Mouse (Mus musculus): ENCODE data around the gene Nfkbiz.
"Not testable (repeated sequence)": the region's sequence is repeated elsewhere in the genome, so short reads cannot be mapped to it uniquely, and the experiment has no call there.

The Nfkbiz gene

DNA sequence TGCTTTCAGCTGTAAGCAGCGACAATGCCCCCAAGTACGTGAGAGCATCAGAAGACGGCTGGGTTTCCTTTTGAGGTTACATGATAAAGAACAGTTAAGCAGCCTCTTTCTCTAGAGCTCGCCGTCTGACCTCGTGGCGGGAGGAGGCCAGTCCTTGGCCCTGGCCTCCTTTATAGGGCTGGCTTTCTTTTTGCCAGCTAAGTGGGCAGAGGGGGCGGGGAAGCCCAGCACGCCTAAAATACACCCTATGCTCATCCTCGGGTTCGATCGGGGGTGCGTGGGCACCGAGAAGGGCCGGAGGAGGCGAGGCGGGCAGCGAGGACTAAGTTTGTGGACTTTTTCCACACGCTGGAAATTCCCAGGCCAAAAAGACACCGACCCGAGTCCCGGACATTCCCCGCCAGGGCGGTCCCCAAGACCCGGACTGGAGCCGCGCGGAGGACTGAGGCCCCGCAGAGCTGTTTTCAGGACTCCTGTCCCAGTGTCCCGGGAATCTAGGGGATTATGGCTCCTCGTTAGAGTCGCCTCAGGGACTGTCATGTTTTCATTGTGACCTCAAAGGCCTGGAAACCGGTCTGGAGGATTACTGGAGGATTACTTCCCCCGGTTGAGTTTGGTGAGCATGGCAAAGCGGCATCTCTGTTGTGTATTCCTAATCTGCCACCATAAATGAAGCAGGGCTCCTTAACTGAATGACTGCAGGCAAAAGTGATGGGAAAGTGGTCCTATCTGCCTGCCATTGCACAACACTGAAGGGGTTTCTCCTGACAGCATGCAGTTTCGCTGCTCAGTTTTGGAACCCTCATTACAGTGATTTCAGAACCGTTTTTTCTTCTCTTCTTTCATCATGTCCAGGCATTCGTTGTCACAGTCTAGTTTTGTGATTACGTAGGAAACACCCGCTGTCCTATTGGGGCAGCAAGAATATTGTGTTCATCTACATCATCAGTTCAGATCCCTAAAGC, at the start of gene Nfkbiz:
TSS of gene Nfkbiz (minus strand) at position 390 of the 965 bp plus-strand sequence.
- DNase-seq, result peak; percentile 92

DNA sequence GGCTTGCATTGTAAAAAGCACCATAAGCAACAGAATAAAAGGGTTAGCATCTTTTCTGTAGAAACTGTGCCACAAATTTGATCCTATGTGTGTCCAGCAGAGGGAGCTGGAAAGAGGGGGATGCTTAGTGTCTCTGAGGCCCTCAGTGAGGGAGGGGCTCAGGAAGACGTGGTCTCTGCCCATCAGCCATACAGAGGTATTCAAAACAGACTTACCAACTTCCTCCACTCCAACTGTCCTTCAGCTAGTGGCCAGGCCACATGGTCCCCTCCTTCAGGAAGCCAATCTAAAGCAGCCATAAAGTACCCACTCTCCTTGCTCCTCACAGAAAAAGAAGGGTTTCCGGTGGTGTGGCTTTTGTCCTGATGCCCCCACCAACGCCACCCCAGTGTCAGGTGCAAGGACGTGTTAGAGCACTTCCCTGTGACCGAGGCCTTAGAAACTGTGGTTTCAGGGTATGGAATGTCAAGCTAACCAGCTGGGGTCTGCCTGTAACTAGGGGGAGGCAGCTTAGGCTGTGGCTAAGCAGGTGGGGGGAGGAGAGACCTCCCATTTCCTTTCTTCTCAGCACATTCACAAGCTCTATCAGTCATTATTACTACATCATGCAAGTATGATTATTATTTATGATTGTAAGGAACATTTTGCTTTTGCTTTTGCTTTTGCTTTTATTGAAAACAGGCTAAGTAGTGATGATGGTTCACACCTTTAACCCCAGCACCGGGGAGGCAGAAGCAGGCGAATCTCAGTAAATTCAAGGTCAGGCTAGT, 49.3 kb upstream of the Nfkbiz start:
- DNase-seq, result no peak

DNA sequence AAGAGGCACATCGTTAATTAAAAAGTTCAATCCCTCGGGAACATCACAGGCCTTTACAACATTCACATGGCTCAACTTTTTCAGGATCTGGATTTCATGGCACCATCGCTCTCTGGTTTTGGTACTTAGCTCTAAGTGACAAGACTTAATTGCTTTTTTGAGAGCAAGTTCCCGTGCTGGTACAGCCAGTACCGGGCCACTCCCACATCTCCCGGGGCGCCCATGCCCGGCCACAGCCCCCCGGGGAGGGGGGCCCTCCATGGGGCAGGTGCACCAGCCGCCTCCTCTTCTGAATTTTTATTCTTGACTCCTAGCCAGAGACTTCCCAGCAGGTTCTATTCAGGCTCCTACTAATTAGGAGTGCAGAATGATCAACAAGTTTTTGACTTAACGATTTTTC, 45.5 kb upstream of the Nfkbiz start:
- no peak for DNase-seq

DNA sequence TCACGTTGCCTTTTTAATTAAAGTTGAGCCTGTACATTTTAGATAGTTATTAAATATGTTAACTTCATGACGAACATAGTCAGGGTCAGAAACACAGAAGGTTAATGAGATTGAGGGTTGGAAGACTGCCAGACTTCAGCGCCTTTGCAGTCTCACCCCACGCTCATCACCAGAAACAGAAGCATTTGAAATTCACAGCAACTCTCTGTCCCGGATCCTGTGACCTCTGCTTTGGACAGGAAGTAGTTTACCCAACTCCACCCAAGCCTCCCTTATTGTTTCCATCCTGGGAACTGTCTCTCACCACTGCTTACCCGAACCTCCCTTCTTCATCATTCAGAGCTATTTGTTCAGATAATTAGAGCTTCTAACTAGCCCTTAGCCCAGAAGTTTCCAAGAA, 37.3 kb upstream of the Nfkbiz start:
- DNase-seq, result peak; percentile 9

DNA sequence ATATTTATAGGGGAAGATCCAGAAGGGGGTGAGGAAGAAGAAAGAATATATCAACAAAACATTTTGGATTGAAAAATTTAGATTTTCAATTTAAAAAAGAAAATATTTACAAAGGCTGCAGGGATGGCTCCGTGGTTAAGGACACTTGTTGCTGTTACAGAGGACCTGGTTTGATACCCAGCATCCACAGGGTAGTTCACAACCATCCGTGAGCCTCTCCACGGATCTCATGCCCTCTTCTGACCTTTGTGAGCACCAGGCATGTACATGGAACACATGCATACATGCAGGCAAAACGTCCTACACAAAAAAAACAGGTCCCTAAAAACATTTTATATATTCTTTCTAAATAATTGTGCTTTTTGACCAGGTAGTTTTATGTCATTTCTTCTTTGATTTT, 25.1 kb upstream of the Nfkbiz start:
- DNase-seq, result no peak

DNA sequence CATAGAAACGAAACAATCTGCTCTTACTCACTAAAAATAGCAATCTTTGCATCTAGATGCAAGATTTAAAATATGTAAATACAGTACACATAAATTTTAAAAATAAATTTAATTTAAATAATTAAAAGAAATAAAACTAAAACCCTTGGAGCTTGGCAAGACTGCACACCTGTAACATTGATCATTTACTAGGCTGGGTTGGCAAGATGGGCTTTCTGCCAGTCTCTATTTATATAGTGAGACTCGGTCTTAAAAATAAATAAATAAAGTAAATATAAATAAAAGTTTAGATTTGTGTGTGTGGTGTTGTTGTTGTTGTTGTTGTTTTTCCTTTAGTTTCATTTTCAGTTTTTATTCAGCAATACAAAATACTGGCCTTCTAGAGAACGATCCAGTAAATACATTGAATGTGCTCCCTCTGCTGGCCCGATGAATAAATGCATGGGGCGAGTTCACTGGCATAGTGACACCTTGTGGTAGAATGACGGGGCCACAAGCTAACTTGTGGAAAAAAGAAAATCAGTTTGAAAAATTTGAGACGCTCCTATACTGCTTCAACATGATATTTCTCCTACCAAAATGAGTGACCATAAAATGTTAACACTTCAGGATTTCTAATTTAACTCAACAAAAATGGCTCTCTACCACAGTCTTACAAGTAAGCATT, 24.6 kb upstream of the Nfkbiz start:
- DNase-seq, result peak; percentile 78

DNA sequence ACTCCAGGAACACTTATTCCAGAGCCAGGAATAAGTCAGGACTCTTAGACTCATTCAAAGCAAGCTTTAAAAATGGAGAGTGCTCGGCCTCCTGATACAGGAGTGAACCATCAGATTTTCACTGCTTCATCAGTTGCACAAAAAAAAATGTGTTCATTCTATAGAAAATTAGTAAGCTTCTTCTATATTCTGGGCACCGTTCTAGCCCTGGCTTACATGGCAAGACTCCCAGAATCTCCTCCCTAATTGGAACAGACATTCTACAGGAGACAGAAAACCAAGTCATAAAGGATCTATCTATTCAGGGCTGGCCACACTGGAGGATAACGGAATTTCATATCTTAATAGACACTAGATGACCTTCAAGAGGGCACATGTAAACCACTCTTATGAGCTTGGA, 22.4 kb upstream of the Nfkbiz start:
- DNase-seq, result no peak

DNA sequence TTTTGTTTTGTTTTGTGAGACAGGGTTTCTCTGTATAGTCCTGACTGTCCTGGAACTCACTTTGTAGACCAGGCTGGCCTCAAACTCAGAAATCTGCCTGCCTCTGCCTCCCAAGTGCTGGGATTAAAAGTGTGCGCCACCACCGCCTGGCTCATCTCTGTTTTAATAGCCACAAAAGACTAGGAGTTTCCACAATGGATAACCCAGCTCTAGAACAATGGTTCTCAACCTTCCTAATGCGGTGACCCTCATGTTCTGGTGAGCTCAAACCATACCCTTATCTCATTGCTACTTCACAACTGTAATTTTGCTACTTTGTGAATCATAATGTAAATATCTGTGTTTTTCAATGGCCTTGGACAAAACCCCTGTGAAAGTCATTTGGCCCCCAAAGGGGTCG, 20.7 kb upstream of the Nfkbiz start:
- DNase-seq, result not testable (repeated sequence)

DNA sequence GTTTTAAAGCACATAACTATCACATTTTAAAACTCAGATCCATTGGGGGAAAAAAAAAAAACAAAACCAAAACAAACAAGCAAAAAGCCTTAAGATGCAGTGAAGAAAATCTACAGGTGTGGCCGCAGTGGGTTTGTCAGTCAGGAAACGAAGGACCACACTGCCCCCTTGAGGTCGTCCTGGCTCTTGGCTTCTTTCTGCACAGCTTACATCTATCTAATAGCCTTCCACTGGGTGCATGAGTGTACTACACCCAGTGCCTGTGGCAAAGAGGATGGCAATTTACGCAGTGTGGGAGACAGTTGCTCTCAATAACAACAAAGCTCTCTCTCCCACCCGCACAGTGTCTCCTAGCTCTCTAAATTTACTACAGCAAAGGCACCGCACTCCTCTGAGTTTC, 19.8 kb upstream of the Nfkbiz start:
- DNase-seq, result peak; percentile 68

DNA sequence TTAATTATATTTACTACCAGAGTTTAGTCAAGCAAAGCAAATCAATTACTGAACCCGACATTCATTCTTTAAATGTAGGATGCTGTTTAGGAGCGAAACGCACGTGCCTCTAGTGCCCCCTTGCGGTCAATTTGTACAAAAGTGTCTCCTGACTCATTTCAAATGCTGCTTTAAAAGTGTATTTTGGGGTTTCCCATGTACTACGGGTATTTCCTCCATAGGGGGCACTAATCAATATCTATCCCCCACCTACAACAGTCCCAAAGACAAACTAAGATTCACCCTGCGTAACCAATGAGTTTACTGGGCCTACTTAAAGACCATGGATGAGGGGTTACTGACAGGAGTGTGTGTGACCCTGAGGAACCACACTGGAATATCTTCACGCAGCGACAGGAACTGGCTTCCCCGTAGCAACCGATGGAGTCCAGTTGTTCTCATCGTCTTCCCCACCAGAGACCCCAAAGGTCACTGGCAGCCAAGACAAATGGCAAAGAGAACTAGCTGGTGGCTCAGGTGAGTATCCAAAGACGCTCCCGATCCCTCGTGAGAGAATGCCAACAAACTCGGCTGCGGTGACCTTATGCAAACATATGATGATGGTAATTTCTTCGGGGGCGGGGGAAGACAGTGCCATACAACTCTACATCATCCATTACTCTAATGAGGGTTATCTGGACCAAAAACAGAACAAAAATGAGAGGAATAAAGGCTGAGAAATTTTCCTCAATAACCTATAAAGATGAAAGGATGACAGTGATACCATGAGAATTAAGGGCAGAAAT, 14.4 kb upstream of the Nfkbiz start:
- DNase-seq, result peak; percentile 79

DNA sequence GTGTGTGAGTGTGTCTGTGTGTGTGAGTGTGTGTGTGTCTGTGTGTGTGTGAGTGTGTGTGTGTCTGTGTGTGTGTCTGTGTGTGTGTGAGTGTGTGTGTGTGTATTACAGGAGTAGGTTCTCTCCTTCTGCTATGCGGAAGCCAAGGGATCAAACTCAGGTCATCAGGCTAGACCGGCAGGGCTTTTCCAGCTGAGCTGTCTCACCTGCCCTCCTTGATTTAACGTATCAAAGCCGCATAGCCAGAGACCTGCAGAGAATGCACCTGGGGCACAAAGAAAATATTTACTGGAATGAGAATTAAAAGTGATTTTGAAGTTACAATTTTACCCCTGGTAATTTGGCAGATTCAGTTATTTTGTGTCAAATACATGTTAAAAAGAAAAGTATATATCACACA, 13.8 kb upstream of the Nfkbiz start:
- DNase-seq, result no peak

DNA sequence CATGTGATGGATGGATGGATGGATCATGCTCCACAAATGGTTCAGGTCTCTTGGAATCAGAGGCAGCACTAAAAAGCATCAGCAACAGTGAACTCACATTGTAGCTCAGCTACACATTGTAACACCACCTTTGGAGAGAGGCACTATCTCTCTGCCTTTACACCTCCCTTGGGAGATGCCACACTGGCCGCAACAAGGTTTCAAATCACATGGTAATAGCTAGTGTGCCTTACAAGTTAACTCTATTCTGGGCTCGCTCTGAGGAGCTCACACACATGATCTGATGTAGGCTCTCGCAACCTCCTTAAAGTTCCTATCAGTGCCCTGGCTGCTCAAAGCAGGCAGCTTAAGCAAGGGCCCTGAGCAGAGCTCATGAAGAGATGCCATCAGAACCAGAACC, 11.8 kb upstream of the Nfkbiz start:
- no peak for DNase-seq

DNA sequence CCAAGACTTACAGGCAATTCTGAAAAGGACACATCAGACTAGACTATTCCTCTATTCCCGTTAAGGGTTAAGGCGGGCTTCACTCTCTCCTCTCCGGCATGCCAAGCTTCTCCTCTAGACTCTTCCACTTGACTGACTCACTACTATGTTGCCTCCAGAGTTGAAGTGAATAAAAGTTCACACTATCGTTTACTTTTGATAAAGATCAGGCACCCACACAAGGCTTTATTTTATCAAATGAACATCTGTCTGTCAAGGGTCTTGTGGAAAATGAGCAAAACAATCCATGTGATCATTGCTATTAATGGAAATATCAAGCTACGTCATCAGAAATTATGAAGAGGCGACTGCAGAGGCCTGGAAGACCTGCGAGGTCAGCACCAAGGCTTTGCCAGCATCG, 9.0 kb upstream of the Nfkbiz start:
- DNase-seq, result no peak

DNA sequence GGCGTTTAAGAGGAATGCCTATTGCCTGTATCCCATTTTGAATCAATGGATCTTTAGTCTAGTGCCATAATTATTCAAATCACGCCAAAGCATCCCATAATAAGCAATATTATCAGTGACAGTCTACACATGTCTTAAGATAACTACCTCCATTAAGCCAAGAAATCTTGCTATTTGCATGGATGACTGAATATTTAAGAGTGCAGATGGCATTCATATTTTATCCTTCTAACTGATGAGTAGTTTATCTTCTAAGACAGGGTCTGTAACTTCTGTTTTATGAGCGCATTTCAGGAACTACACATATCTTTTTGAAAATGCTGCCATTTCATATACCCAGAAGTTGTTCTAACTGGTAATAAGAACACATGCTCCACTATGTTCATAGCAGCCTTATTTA, 6.1 kb upstream of the Nfkbiz start:
- no peak for DNase-seq

DNA sequence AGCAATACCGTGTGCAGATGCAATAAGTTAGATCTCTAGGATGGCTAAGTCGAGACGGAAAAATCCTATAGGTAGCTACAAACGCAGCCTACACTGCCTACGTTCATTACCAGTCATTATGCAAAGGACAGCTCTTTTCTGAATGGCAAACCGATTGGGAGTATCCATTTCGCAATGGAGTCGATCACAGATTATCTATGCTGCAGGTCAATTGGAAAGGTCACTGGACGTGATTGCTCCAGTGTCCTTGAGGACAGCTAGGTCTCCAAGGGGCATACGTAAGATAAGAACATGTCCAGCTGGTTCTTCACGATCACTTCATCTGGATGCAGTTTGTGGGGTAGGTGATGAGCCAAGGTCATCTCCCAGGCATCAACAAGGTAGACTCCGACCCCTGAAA, 5.2 kb upstream of the Nfkbiz start:
- no peak for DNase-seq

DNA sequence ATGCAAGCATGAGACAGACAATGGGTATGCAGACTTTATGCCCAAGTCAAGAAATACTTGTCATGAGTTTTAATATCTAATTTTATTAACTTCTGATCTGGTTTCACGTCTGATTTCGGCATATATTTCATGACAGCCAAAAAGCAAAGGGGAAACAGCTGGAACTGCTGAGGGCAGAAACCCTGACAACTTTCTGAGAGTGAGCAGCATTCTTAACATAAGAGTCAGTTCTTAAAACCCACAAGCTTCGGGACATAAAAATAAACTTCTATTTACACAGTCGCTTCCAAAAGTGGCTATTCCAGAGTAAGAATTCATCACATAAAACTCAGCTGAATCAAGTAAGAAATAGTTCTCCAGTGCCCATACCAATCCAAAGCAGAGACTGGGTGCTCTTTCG, 4.4 kb upstream of the Nfkbiz start:
- no peak for DNase-seq

DNA sequence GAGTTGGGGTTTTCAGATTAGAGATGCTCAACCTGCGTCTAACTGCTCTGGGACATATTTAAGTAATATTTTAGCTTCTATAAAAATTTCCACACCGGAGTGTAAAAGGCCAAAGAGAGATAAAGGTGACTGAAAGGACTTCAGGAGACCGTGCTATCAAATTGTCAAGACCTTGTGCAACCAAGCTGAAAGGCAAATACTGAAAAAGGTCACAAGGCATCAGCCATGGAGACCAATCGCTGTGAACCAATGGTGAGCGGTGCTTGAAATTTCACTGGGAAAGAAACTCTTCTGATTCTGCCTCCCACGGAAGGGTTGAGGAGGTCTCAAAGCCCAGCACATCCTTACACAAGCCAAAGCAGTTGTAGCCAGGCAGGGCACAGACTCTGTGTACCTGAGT, 2.8 kb upstream of the Nfkbiz start:
- DNase-seq, result no peak

DNA sequence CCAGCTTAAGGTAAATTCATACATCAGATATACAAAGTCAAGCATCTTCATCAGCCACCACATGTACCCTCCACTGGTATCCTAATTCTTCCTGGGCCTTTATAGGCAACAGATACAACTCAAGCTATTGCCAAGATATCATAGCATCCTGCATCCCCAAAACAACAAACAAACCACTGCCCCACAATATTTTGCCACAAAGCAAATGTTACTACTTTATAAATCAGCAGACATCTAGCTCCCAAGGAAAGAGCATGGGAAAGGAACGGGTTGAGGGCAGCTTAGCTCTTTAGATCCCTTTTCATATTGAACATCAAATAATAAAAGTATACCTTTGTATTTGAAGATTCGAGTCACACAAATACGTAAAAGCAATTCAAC, 580 bp downstream of the Nfkbiz start:
- no peak for DNase-seq

DNA sequence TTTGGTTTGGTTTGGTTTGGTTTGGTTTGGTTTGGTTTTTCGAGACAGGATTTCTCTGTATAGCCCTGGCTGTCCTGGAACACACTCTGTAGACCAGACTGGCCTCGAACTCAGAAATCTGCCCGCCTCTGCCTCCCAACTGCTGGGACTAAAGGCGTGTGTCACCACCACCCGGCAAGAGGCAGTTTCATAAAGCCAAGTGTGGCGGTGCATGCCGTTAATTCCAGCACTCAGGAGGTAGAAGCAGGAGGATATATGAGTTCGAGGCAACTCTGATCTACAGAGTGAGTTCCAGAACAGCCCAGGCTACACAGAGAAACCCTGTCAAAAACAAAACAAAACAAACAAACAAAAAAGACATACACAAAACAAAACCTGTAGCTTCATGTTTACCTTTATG, 1.0 kb downstream of the Nfkbiz start:
- not testable (repeated sequence) for DNase-seq

DNA sequence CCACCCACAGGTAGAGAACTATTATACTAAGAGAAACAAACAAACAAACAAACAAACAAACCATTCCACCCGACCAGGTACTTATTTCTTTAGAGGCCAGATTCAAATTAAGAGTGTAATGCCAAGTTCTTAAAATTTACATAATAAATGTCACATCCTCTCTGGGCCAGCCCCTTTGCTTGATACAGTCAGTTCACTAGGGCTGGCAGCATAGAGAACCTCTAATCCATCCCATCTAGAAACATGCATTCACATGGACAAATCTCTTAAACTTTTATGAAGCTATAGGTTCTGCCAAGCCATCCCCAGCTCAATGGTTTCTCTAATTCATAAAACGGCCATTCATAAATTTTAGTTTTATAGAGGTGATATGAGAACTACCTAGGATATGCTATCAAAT, 1.5 kb downstream of the Nfkbiz start:
- DNase-seq, result no peak

DNA sequence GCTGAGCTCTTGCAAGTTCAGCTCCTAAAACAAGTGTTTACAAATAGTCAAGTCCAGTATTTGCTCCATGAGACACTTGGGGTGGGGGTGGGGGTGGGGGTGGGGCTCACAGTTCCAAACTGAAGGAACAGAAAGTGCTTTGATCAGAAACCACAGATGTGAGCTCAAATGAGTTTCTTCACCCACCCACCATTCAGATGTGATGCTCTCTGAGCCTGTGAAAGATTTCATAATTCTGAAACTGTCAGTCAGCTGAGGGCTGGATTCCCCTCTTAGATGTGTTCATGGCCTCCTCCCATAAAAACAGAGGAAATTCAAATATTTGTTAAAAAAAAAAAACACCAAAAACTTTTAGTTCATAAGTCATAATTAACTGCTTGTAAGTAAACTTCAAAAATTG, 2.9 kb downstream of the Nfkbiz start:
- DNase-seq, result no peak

DNA sequence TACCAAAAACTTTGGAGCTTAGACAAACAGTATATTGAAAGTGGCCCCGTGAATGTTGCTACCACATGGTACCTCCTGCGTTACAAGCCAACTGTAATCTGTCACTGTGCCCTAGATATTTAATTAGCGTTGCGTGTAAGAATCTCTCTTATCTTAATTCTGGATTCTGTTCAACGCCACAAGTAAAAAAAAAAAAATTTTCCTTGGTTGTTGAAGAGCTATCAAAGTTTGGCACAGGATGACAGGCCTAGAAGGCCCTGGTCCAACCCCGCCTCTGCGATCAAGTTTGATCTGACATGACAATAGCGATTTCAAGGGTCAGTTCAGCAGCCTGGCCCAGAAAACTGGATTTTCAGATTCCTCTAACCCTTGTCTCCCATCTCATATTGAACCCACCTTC, 6.1 kb downstream of the Nfkbiz start:
- DNase-seq, result no peak

DNA sequence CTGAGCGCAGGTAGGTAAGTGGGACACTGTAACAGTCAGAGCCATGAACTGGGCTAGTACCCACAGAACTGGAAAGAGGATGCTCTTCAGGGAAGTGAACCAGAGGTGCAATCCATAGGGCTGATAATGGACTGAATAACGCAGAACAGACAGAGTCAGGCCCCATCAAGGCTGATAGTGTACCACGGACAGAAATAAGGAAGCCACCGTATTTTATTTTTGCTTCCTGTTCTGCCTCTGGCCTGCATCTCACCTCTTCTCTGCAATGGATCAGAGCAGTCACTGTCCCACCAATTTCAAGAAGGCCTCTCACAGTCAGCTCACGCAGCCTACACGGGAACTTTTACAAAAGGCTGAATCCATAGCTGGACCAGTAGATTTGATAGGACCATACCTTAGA, 6.7 kb downstream of the Nfkbiz start:
- DNase-seq, result no peak

Data from kidney, postnatal 14 days (tissue).